Mouse (Mus musculus) neural tube, embryonic 15.5 days (tissue): ENCODE measurements at regions not wholly inside any gene's neighbourhood (a gene's known extent, or its start where the extent isn't known, plus 50 kb on each side); places are given as distances from the start of the nearest gene placed in this dataset.

Experiments used
- ATAC-seq: fragments of 200-750 bp; cut with Nextera tagmentation; 2 replicates; pipeline ENCODE4 v1.8.0; 2017; ENCODE audit warnings: mild to moderate bottlenecking, moderate TSS enrichment, moderate library complexity; ENCODE audit not compliant: low FRiP score
- H3K27ac ChIP-seq: fragments of 300-500 bp; sonication (generic); replicated peaks from 2 replicates; pipeline ENCODE4 v1.5.1; 2015; ENCODE audit warnings: mild to moderate bottlenecking, inconsistent platforms
- H3K27me3 ChIP-seq: fragments of 300-500 bp; sonication (generic); replicated peaks from 2 replicates; pipeline ENCODE4 v1.6.1; 2015; ENCODE audit warnings: inconsistent platforms
- H3K36me3 ChIP-seq: fragments of 300-500 bp; sonication (generic); 2 replicates; pipeline ENCODE4 v1.6.1; 2015; ENCODE audit warnings: inconsistent platforms
- H3K4me1 ChIP-seq: fragments of 300-500 bp; sonication (generic); 2 replicates; pipeline ENCODE4 v1.6.1; 2015; ENCODE audit warnings: inconsistent platforms
- H3K4me2 ChIP-seq: fragments of 300-500 bp; sonication (generic); 2 replicates; pipeline ENCODE4 v1.6.1; 2015; ENCODE audit warnings: inconsistent platforms, mild to moderate bottlenecking, moderate library complexity
- H3K4me3 ChIP-seq: fragments of 300-500 bp; sonication (generic); replicated peaks from 2 replicates; pipeline ENCODE4 v1.5.1; 2015; ENCODE audit warnings: mild to moderate bottlenecking, inconsistent platforms
- H3K9ac ChIP-seq: fragments of 300-500 bp; sonication (generic); replicated peaks from 2 replicates; pipeline ENCODE4 v1.6.1; 2015; ENCODE audit warnings: mild to moderate bottlenecking, inconsistent platforms
- H3K9me3 ChIP-seq: fragments of 300-500 bp; sonication (generic); replicated peaks from 2 replicates; pipeline ENCODE4 v1.6.1; 2016; ENCODE audit warnings: inconsistent platforms
- WGBS: fragments of 180-500 bp; shearing (Covaris S2); methylation state at CpG from one replicate; pipeline ENCODE4 v1.1.7; 2015; ENCODE audit warnings: mixed read lengths; 5-methylcytosine and 5-hydroxymethylcytosine counted together

GRCm38 (mm10) chr1:30540088-30540698, 333.5 kb downstream of the Phf3 start:
- H3K27ac ChIP-seq = no peak overlapping the region
- H3K9me3 ChIP-seq = no peaks in the 10 kb centered on the region
- H3K4me2 ChIP-seq = no peak overlapping the region
- no peaks in the 10 kb centered on the region for H3K36me3 ChIP-seq
- ATAC-seq = no peak
- no peaks in the 10 kb centered on the region for H3K4me1 ChIP-seq
- no peak overlapping the region for H3K9ac ChIP-seq
- H3K27me3 ChIP-seq = no peaks in the 10 kb centered on the region
- WGBS = 89% methylated on average over 13 of the region's 13 CpGs
- no peak overlapping the region for H3K4me3 ChIP-seq

- H3K27ac ChIP-seq = no peak overlapping the region
- WGBS = 77% methylated on average over 11 of the region's 11 CpGs
- no peak for ATAC-seq
- H3K36me3 ChIP-seq = no peaks in the 10 kb centered on the region
- no peaks in the 10 kb centered on the region for H3K27me3 ChIP-seq
- no peak overlapping the region for H3K9ac ChIP-seq
- H3K9me3 ChIP-seq = no peaks in the 10 kb centered on the region
- no peak overlapping the region for H3K4me3 ChIP-seq
- no peaks in the 10 kb centered on the region for H3K4me1 ChIP-seq
- H3K4me2 ChIP-seq = no peak overlapping the region
These were observed 336.4 kb downstream of the Phf3 start for GRCm38 (mm10) chr1:30536989-30537975.

GRCm38 (mm10) chr1:30517348-30517747, 356.4 kb downstream of the Phf3 start:
- Histone ChIP-seq H3K9ac (no peak overlapping the region), H3K4me3 (no peak overlapping the region), H3K9me3 (no peaks in the 10 kb centered on the region), H3K27ac (no peak overlapping the region), H3K27me3 (no peaks in the 10 kb centered on the region), H3K4me2 (no peak overlapping the region), H3K4me1 (no peaks in the 10 kb centered on the region), H3K36me3 (no peaks in the 10 kb centered on the region)
- 39% methylated on average over 3 of the region's 3 CpGs for WGBS
- no peak for ATAC-seq

- Histone ChIP-seq H3K27ac (no peak overlapping the region), H3K27me3 (no peaks in the 10 kb centered on the region), H3K36me3 (no peaks in the 10 kb centered on the region), H3K9ac (no peak overlapping the region), H3K9me3 (no peaks in the 10 kb centered on the region), H3K4me3 (no peak overlapping the region), H3K4me1 (no peaks in the 10 kb centered on the region), H3K4me2 (no peak overlapping the region)
- 93% methylated on average over 6 of the region's 6 CpGs for WGBS
- ATAC-seq = no peak
These were observed 357.9 kb downstream of the Phf3 start for GRCm38 (mm10) chr1:30515846-30516245.

- ATAC-seq = peak; percentile 83; the same call in 1 of the 2 replicates
- H3K9ac ChIP-seq = no peak overlapping the region
- 18% methylated on average over 1 of the region's 1 CpGs for WGBS
- no peaks in the 10 kb centered on the region for H3K27me3 ChIP-seq
- H3K36me3 ChIP-seq = no peaks in the 10 kb centered on the region
- H3K4me2 ChIP-seq = no peak overlapping the region
- no peak overlapping the region for H3K4me3 ChIP-seq
- no peaks in the 10 kb centered on the region for H3K4me1 ChIP-seq
- no peaks in the 10 kb centered on the region for H3K9me3 ChIP-seq
- no peak overlapping the region for H3K27ac ChIP-seq
These were observed 370.5 kb downstream of the Phf3 start for GRCm38 (mm10) chr1:30503224-30503623.

GRCm38 (mm10) chr1:30460295-30460958, 413.3 kb downstream of the Phf3 start:
- no peak overlapping the region for H3K9ac ChIP-seq
- no peak overlapping the region for H3K27ac ChIP-seq
- no peaks in the 10 kb centered on the region for H3K27me3 ChIP-seq
- H3K4me2 ChIP-seq = no peak overlapping the region
- WGBS = 69% methylated on average over 4 of the region's 4 CpGs
- ATAC-seq = no peak
- no peaks in the 10 kb centered on the region for H3K9me3 ChIP-seq
- H3K36me3 ChIP-seq = no peaks in the 10 kb centered on the region
- H3K4me1 ChIP-seq = no peaks in the 10 kb centered on the region
- no peak overlapping the region for H3K4me3 ChIP-seq

GRCm38 (mm10) chr1:30437964-30438363, 435.8 kb downstream of the Phf3 start:
- Histone ChIP-seq H3K27ac (no peak overlapping the region), H3K9me3 (no peaks in the 10 kb centered on the region), H3K4me2 (no peak overlapping the region), H3K36me3 (no peaks in the 10 kb centered on the region), H3K27me3 (no peaks in the 10 kb centered on the region), H3K9ac (no peak overlapping the region), H3K4me3 (no peak overlapping the region), H3K4me1 (no peaks in the 10 kb centered on the region)
- ATAC-seq = no peak
- WGBS = 57% methylated on average over 1 of the region's 1 CpGs

- no peaks in the 10 kb centered on the region for H3K9me3 ChIP-seq
- ATAC-seq = no peak
- no peak overlapping the region for H3K9ac ChIP-seq
These were observed 457.1 kb downstream of the Phf3 start for GRCm38 (mm10) chr1:30416582-30416981.

GRCm38 (mm10) chr1:30414881-30415439, 458.8 kb downstream of the Phf3 start:
- Histone ChIP-seq H3K27ac (no peak overlapping the region), H3K4me2 (no peak overlapping the region), H3K9me3 (no peaks in the 10 kb centered on the region), H3K36me3 (no peaks in the 10 kb centered on the region), H3K4me3 (no peak overlapping the region), H3K9ac (no peak overlapping the region), H3K27me3 (no peaks in the 10 kb centered on the region), H3K4me1 (no peaks in the 10 kb centered on the region)
- ATAC-seq = no peak
- 3% methylated on average over 2 of the region's 2 CpGs for WGBS

More at GRCm38 (mm10) chr1:30416582-30416981, 457.1 kb downstream of the Phf3 start:
- Histone ChIP-seq H3K4me1 (no peaks in the 10 kb centered on the region), H3K27ac (no peak overlapping the region), H3K4me2 (no peak overlapping the region), H3K36me3 (no peaks in the 10 kb centered on the region), H3K27me3 (no peaks in the 10 kb centered on the region), H3K4me3 (no peak overlapping the region)
